Mouse (Mus musculus) stomach, embryonic 14.5 days (tissue): ENCODE results near the gene 2410004B18Rik. TPM values are rescaled to one million over a fixed set of nuclear protein-coding genes. Genes with fewer than 3 reads are reported as not detected.

Experiments used
- ATAC-seq: fragments of 200-750 bp; cut with Nextera tagmentation; 2 replicates; pipeline ENCODE4 v1.8.0; 2017; ENCODE audit warnings: low read depth, moderate TSS enrichment; ENCODE audit not compliant: insufficient number of reproducible peaks, insufficient read depth, low FRiP score
- H3K27ac ChIP-seq: fragments of 300-500 bp; sonication (generic); 2 replicates; pipeline ENCODE4 v1.5.1; 2014; ENCODE audit warnings: mild to moderate bottlenecking, low read length, moderate library complexity, mixed read lengths
- H3K27me3 ChIP-seq: fragments of 300-500 bp; sonication (generic); 2 replicates; pipeline ENCODE4 v1.6.1; 2014; ENCODE audit warnings: low read length, control low read depth, mixed read lengths; ENCODE audit not compliant: control insufficient read depth, insufficient read depth
- H3K36me3 ChIP-seq: fragments of 300-500 bp; sonication (generic); 2 replicates; pipeline ENCODE4 v1.6.1; 2014; ENCODE audit warnings: mild to moderate bottlenecking, control low read depth, low read length, moderate library complexity, mixed read lengths; ENCODE audit not compliant: control insufficient read depth, insufficient read depth
- H3K4me1 ChIP-seq: fragments of 300-500 bp; sonication (generic); 2 replicates; pipeline ENCODE4 v1.6.1; 2014; ENCODE audit warnings: low read length, control low read depth, mixed read lengths; ENCODE audit not compliant: control insufficient read depth, insufficient read depth
- H3K4me2 ChIP-seq: fragments of 300-500 bp; sonication (generic); replicated peaks from 2 replicates; pipeline ENCODE4 v1.6.1; 2014; ENCODE audit warnings: low read depth, low read length, control low read depth
- H3K4me3 ChIP-seq: fragments of 300-500 bp; sonication (generic); 2 replicates; pipeline ENCODE4 v1.5.1; 2014; ENCODE audit warnings: low read depth, low read length, control low read depth
- H3K9ac ChIP-seq: fragments of 300-500 bp; sonication (generic); replicated peaks from 2 replicates; pipeline ENCODE4 v1.6.1; 2014; ENCODE audit warnings: low read depth, mild to moderate bottlenecking, control low read depth, low read length, moderate library complexity, mixed read lengths
- H3K9me3 ChIP-seq: fragments of 300-500 bp; sonication (generic); 2 replicates; pipeline ENCODE4 v1.6.1; 2016; ENCODE audit warnings: low read depth, low read length, control low read depth; ENCODE audit not compliant: control insufficient read depth
- WGBS: fragments of 180-500 bp; shearing (Covaris S2); extraction: QIAGEN DNeasy Blood & Tissue Kit; methylation state at CpG from one replicate; pipeline ENCODE4 v1.1.7; 2014; 5-methylcytosine and 5-hydroxymethylcytosine counted together
- polyA plus RNA-seq: library from polyadenylated mRNA; unstranded; fragments of >200 nt; fragmentation: Nextera tagmentation; extraction: Ambion mirVana; gene quantifications from 2 replicates; pipeline ENCODE4 v1.2.1, GENCODE M21; 2014

The 2410004B18Rik gene
- polyA plus RNA-seq, 1 experiment from 2014 or later, result 45.1 TPM

GRCm38 (mm10) chr3:145987970-145988683 lies 50.3 kb downstream of the 2410004B18Rik start:
- H3K36me3 ChIP-seq, result no peaks in the 10 kb centered on the region
- H3K9ac ChIP-seq, result peak overlapping the region; percentile 78
- ATAC-seq, result peak; percentile 78
- no peaks in the 10 kb centered on the region for H3K9me3 ChIP-seq
- H3K4me2 ChIP-seq, result peak overlapping the region; percentile 84
- no peaks in the 10 kb centered on the region for H3K27me3 ChIP-seq
- WGBS, result under 1% methylated on average over 70 of the region's 101 CpGs
- H3K27ac ChIP-seq, result peak overlapping the region; percentile 94
- H3K4me1 ChIP-seq, result peaks cover 9% of the 10 kb centered on the region; the same call in 1 of the 2 replicates
- peak overlapping the region; percentile 72 for H3K4me3 ChIP-seq

- peak overlapping the region; percentile 84 for H3K4me2 ChIP-seq
- 1% methylated on average over 45 of the region's 45 CpGs for WGBS
- H3K9ac ChIP-seq, result peak overlapping the region; percentile 78
- peak; percentile 34; the same call in 1 of the 2 replicates for ATAC-seq
- H3K4me3 ChIP-seq, result peak overlapping the region; percentile 72
- no peaks in the 10 kb centered on the region for H3K36me3 ChIP-seq
- no peaks in the 10 kb centered on the region for H3K27me3 ChIP-seq
- H3K4me1 ChIP-seq, result peaks cover 9% of the 10 kb centered on the region; the same call in 1 of the 2 replicates
- H3K27ac ChIP-seq, result peak overlapping the region; percentile 94
- H3K9me3 ChIP-seq, result no peaks in the 10 kb centered on the region
Observed at GRCm38 (mm10) chr3:145988684-145989575, 51.1 kb downstream of the 2410004B18Rik start.

GRCm38 (mm10) chr3:145989576-145990081 lies 51.8 kb downstream of the 2410004B18Rik start:
- Histone ChIP-seq H3K4me1 (peaks cover 9% of the 10 kb centered on the region; the same call in 1 of the 2 replicates), H3K27me3 (no peaks in the 10 kb centered on the region), H3K36me3 (no peaks in the 10 kb centered on the region), H3K4me2 (peak overlapping the region; percentile 84), H3K9ac (no peak overlapping the region), H3K27ac (no peak overlapping the region), H3K9me3 (no peaks in the 10 kb centered on the region), H3K4me3 (peak overlapping the region; percentile 72)
- 8% methylated on average over 11 of the region's 11 CpGs for WGBS
- no peak for ATAC-seq

GRCm38 (mm10) chr3:145991130-145991529 lies 53.3 kb downstream of the 2410004B18Rik start:
- no peak overlapping the region for H3K27ac ChIP-seq
- WGBS, result 66% methylated on average over 13 of the region's 13 CpGs
- H3K4me1 ChIP-seq, result peaks cover 9% of the 10 kb centered on the region; the same call in 1 of the 2 replicates
- peak overlapping the region; percentile 26; the same call in 1 of the 2 replicates for H3K4me2 ChIP-seq
- H3K27me3 ChIP-seq, result no peaks in the 10 kb centered on the region
- H3K9me3 ChIP-seq, result no peaks in the 10 kb centered on the region
- ATAC-seq, result no peak
- no peak overlapping the region for H3K4me3 ChIP-seq
- no peak overlapping the region for H3K9ac ChIP-seq
- no peaks in the 10 kb centered on the region for H3K36me3 ChIP-seq

- Histone ChIP-seq H3K36me3 (no peaks in the 10 kb centered on the region; the same call in 1 of the 2 replicates), H3K4me2 (no peak overlapping the region), H3K4me3 (no peak overlapping the region), H3K9me3 (no peaks in the 10 kb centered on the region), H3K27ac (no peak overlapping the region), H3K4me1 (peaks cover 9% of the 10 kb centered on the region; the same call in 1 of the 2 replicates), H3K27me3 (no peaks in the 10 kb centered on the region), H3K9ac (no peak overlapping the region)
- no peak for ATAC-seq
- 79% methylated on average over 10 of the region's 10 CpGs for WGBS
Observed at GRCm38 (mm10) chr3:145991976-145992730, 54.3 kb downstream of the 2410004B18Rik start.

GRCm38 (mm10) chr3:145992796-145993195 lies 55.0 kb downstream of the 2410004B18Rik start:
- Histone ChIP-seq H3K27ac (no peak overlapping the region), H3K4me2 (no peak overlapping the region), H3K4me3 (no peak overlapping the region), H3K9me3 (no peaks in the 10 kb centered on the region), H3K36me3 (no peaks in the 10 kb centered on the region; the same call in 1 of the 2 replicates), H3K27me3 (no peaks in the 10 kb centered on the region), H3K4me1 (peaks cover 9% of the 10 kb centered on the region; the same call in 1 of the 2 replicates), H3K9ac (no peak overlapping the region)
- WGBS, result 77% methylated on average over 10 of the region's 10 CpGs
- ATAC-seq, result no peak

GRCm38 (mm10) chr3:145993481-145994201 lies 55.8 kb downstream of the 2410004B18Rik start:
- no peaks in the 10 kb centered on the region for H3K27me3 ChIP-seq
- H3K9me3 ChIP-seq, result no peaks in the 10 kb centered on the region
- no peak overlapping the region for H3K27ac ChIP-seq
- H3K9ac ChIP-seq, result no peak overlapping the region
- H3K4me3 ChIP-seq, result no peak overlapping the region
- peaks cover under 1% of the 10 kb centered on the region for H3K36me3 ChIP-seq
- WGBS, result 83% methylated on average over 14 of the region's 14 CpGs
- H3K4me2 ChIP-seq, result no peak overlapping the region
- H3K4me1 ChIP-seq, result peaks cover 7% of the 10 kb centered on the region; the same call in 1 of the 2 replicates
- ATAC-seq, result no peak
